Mouse (Mus musculus): ENCODE measurements around the gene Rbfox1.

DNA sequence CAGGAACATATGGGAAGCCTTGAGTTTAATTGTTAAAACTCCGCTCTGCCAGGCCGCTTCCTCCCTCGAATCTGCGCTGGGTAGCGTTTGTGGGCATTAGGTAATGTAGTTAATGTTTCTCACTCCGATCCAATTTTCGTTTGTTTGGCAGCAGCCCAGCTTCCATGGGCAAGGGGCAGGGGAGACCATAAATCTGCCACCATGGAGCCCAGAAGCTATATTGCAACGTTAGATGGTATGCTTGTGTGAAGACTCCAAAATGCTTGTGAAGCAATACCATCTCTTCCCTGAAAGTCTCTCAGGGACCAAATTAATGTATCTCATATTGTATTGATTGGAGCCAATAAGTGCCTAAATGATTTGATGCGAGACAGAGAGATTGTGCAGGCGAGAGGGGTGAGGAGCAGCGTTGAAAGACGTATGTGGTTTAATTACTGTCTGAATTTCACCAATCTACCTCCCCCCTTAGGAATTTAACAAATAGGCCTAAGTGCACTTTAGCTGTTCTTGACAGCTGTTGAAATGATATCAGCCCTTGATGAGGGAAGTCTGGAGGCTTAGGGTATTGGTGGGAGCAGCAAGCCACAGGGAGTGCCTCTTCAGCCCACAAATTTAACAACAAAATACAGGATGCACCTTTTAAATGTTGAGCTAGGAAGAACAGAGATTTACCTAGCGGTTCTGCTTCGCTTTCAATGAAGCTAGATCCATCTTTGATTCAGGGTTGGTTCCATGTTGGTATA is 884.5 kb downstream of the Rbfox1 start:
- TF ChIP-seq CTCF (IDR thresholded peaks at IDR 0.05) (no peak), POLR2A (IDR thresholded peaks at IDR 0.05; ENCODE audit: insufficient read depth, low read depth, low read length) (no peak)
